Mouse (Mus musculus): ENCODE results near the gene Rundc3a.

The Rundc3a gene

GRCm38 (mm10) chr11:102433866-102434265 is 40.7 kb downstream of the Rundc3a start:
- DNase-seq (ENCODE audit: low spot score in 2 of 2) = no peak

DNA sequence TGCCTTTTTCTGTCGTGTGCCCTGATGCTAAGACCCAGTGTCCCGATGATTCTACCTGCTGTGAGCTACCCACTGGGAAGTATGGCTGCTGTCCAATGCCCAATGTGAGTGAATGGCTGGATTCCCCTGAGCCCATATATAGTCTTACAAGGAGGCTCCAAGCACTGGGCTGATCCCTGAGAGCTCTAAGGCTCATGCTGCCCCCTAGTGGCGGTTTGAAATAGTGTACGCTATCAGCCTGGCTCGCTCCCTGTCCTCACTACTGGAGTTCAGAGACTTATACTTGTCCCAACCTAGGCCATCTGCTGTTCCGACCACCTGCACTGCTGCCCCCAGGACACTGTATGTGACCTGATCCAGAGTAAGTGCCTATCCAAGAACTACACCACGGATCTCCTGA is 41.2 kb downstream of the Rundc3a start:
- DNase-seq (ENCODE audit: low spot score in 2 of 2) = peak; percentile 73 to 87

DNA sequence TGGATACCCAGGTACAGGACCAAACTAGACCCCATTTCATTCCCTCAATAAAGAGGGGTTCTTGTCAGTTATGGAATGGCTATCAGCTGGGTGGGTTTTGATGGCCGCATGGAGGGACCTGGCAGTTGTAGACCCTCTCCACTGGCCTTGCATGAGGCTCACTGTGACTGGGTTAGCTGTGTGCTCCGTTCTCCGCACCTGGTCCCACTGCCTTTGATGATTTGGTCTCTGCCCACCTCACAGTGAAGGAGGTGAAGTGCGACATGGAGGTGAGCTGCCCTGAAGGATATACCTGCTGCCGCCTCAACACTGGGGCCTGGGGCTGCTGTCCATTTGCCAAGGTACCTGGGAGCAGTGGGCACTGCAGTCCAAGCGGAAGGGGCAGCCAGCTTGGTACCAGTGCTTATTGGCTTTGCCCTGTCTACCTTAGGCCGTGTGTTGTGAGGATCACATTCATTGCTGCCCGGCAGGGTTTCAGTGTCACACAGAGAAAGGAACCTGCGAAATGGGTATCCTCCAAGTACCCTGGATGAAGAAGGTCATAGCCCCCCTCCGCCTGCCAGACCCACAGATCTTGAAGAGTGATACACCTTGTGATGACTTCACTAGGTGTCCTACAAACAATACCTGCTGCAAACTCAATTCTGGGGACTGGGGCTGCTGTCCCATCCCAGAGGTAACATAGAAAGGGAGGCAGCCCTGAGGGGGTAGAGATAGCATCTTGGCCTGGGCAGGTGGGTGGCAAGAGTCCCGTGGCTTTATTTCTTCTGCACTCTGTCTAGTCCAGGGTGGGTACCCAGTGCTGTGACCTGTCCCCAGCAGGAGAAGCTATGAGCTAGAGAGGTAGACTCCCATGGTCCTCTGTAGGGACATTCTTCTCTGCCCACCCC is 41.9 kb downstream of the Rundc3a start:
- DNase-seq (ENCODE audit: low spot score in 2 of 2) = no peak

DNA sequence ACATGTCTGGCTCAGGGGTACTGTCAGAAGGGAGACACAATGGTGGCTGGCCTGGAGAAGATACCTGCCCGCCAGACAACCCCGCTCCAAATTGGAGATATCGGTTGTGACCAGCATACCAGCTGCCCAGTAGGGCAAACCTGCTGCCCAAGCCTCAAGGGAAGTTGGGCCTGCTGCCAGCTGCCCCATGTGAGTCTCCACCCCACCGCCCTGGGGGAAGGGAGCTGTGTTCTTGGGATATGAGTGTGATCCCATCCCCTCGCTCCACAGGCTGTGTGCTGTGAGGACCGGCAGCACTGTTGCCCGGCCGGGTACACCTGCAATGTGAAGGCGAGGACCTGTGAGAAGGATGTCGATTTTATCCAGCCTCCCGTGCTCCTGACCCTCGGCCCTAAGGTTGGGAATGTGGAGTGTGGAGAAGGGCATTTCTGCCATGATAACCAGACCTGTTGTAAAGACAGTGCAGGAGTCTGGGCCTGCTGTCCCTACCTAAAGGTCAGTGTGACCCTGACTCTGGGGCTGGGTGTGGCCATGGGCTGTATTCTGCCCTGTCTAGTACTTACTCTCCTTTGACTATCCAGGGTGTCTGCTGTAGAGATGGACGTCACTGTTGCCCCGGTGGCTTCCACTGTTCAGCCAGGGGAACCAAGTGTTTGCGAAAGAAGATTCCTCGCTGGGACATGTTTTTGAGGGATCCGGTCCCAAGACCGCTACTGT is 42.7 kb downstream of the Rundc3a start:
- DNase-seq (ENCODE audit: low spot score in 2 of 2) = no peak

DNA sequence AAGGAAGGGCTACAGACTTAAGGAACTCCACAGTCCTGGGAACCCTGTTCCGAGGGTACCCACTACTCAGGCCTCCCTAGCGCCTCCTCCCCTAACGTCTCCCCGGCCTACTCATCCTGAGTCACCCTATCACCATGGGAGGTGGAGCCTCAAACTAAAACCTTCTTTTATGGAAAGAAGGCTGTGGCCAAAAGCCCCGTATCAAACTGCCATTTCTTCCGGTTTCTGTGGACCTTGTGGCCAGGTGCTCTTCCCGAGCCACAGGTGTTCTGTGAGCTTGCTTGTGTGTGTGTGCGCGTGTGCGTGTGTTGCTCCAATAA is 43.2 kb downstream of the Rundc3a start:
- DNase-seq (ENCODE audit: low spot score in 2 of 2) = no peak

DNA sequence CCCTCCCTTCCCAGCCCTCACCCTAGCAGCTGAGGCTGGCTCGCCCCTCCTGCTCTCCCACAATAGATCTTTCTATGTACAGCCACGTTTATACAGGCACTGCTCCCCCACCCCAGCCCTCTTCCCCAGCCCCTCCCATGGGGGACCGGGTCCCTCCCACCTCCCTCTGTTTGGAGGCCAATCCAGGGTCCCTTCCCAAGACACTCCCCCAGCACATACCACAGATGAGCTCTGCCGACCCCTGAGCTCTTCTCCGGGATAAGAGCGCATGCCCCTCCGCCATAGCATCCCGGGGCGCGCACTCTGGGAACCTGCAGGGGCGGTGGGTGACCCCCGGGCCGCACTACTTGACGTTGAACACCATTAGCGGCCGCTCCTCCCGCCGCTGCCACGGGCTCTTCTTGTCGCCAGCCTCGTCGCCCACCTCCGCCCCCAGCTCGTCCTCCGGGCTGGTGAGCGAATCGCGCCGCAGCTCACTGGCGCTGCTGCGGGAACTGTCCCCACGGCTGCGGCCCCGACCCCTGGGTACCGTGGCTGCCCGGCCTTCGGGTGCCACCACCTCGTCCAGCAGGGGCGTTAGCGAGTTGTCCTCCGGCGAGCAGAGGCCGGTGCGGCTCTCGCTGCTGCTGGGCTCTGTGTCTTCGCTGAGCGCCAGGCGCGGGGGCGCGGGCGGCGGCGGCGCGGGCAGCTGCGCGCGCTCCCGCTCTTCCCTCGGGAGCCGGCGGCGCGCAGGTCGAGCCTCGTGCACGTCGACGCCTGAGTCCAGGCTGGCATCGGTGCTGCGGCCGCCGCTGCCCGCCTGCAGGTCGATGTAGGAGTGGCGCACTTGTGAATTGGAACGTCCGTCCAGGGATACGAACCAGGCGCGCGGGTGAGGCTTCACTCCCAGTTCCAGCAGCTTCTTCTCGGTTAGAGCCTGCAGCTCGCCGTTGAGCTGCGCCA is 44.2 kb downstream of the Rundc3a start:
- no peak for DNase-seq (ENCODE audit: low spot score in 2 of 2)

- peak; percentile 52 to 67 for DNase-seq (ENCODE audit: low spot score in 2 of 2)
These were observed 45.2 kb downstream of the Rundc3a start for GRCm38 (mm10) chr11:102438212-102439092.

GRCm38 (mm10) chr11:102439093-102440082 is 46.2 kb downstream of the Rundc3a start:
- no peak for DNase-seq (ENCODE audit: low spot score in 2 of 2)

DNA sequence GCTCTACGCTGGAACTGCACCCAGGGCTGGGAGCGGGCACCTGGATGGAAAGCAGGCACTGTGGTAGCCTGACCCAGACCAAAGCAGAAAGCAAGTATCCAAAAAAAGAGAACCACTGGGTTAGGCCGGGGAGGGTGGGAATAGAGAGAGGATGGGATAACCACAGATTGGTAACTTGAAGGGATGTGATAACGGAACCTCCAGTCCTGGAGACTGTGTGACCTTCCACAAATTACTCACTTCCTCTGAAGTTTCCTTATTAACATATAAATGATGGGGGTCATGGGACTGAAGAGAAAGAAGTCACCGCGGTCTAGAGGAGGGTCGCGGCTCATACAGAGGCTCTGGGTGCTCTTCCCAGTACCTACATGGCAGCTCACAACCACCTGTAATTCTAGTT is 47.1 kb downstream of the Rundc3a start:
- no peak for DNase-seq (ENCODE audit: low spot score in 2 of 2)

GRCm38 (mm10) chr11:102441434-102441833 is 48.2 kb downstream of the Rundc3a start:
- DNase-seq (ENCODE audit: low spot score in 2 of 2) = no peak

DNA sequence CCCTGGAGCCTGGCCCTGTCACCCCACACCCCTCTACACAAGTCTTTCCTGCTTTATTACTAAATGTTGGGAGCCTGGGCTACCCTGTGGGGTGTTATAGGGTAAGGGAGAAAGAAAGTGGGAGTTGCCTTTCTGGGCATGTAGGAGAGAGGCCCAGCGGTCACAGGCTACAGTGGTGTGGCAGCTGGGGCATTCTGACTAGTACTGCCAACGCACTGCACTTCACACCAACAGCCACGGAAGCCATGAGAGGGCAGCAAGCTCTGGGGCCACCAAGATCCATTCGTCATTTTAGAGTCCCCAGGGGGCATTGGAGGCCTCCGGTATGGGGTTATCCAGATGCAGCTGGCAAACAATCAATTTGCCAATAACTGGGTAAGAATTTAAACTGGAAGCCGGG is 48.9 kb downstream of the Rundc3a start:
- DNase-seq (ENCODE audit: low spot score in 2 of 2) = no peak

- DNase-seq (ENCODE audit: low spot score in 2 of 2) = no peak
These were observed 50.5 kb downstream of the Rundc3a start for GRCm38 (mm10) chr11:102443740-102444139.

GRCm38 (mm10) chr11:102444321-102444720 is 51.1 kb downstream of the Rundc3a start:
- no peak for DNase-seq (ENCODE audit: low spot score in 2 of 2)

- DNase-seq (ENCODE audit: low spot score in 2 of 2) = no peak
These were observed 51.6 kb downstream of the Rundc3a start for GRCm38 (mm10) chr11:102444781-102445180.

DNA sequence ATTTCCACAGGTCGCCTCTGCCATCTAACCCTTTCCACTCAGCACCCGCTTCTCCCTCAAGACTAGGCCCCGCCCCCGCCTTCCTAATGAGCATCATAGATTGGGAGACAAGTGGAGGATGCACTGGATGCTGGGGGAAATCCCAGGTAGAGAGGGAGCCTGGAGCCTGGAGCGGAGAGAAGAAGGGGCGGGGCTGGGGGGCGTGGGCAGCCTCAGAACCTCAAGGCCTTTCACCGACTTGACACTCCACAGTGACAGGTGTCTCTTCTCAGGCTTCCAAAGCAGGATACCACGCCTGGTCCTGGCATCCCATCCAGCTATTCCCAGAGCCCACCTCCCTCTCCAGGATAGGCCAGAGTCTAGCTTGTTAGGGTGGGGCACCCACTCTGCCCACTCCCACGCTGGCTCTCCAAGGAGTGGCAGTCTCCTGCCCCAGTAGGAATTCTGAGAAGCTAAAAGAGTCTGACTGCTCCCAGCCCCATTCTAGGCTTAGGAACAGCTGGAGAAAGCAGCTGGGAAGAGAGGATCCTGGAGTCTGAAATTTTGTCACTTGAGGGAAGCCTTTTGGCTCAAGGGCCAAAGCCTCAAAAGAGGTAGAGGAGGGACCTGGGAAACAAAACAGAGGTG is 52.2 kb downstream of the Rundc3a start:
- no peak for DNase-seq (ENCODE audit: low spot score in 2 of 2)

GRCm38 (mm10) chr11:102445891-102446361 is 52.7 kb downstream of the Rundc3a start:
- no peak for DNase-seq (ENCODE audit: low spot score in 2 of 2)

DNA sequence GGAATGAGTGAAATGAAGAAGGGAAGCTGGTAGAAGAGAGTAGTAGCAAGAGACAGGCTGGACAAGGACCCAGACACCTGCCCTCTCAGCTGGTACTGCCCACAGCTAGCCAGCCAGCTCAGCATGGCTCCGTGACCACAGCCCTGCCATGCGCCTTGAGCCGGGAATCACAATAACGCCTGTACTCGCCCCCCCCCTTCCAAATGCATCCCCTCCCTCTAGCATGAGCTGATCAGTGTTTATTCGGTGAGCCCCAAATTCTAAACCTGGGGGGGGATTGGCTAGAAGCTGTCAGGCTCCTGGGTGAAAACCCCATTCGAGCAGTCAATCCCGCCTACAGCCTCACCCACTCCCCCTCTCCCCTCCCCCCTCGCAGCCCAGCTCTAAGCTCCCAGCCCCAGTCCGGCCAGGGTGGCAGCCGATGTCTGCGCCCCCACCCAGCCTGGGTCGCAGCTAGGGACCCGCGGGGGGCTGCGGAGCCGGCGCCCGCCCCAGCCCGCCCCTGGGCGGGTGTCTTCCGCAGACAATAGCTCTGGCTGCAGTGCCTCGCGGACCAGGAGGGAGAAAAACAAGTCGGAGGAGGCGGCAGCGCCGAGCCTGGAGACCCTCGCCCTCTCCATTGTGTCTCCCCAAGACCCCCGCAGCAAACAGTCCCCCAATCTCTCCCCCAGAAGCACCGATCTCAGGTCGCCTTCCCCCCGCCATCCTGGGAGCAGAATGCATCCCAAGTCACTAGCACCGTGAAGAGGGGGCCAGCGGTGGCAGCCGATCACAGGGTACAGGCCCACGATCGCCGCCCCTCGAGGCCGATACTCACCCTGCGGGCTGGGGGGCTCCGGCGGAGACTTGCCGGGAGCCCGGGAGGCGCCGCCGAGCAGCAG is 53.6 kb downstream of the Rundc3a start:
- no peak for DNase-seq (ENCODE audit: low spot score in 2 of 2)

DNA sequence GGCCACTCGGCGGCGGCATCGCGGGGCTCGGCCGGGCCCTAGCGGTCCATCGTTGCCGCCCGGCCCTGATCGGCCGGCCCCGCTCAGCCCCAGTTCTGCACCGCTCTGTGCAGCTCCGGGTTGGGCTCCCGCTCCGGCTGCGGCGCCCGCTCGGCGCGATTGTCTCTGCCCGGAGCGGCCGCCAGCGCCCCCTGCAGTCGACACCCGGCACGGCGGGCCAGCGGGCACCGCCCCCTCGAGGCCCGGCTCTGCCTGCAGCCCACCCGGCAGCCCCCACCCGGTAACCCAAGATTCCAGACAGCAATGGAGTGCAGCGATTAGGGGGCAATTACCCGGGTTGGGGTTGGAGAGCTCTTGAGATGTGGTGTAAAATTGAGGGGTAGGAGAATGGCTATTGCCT is 54.3 kb downstream of the Rundc3a start, which contains the start of gene Fam171a2:
TSS of gene Fam171a2 (minus strand) at position 186 of the 400 bp plus-strand sequence.
- peak in 1 of 2 experiments; percentile 60 for DNase-seq (ENCODE audit: low spot score in 2 of 2)
